Mouse (Mus musculus) heart, adult 9 months (tissue): ENCODE measurements around the gene Tstd1.

ENCODE experiments used
- DNase-seq, 2 experiments: peaks; one replicate each; pipeline ENCODE4 v3.0.0; 2022; ENCODE audit warnings: low spot score in 2 of 2

The Tstd1 gene

DNA sequence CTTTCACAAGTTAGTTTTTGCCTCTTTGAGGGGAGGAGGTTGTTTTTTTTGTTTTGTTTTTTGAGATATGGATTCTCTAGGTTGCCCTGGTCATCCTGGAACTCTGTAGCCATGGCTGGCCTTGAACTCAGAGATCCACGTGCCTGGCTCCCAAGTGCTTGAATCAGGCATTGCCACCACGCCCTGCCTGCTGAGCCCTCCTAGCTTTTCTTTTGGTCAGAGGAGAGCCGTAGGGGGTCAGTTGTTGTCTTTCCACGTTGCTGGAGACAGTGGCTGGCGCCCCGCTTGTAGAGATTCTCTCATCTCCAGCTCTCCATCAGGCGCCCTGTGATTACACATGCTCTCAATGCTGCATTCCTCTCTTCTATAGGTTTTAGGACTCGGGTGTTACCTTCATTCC, 5.1 kb upstream of the Tstd1 start:
- DNase-seq = no peak

DNA sequence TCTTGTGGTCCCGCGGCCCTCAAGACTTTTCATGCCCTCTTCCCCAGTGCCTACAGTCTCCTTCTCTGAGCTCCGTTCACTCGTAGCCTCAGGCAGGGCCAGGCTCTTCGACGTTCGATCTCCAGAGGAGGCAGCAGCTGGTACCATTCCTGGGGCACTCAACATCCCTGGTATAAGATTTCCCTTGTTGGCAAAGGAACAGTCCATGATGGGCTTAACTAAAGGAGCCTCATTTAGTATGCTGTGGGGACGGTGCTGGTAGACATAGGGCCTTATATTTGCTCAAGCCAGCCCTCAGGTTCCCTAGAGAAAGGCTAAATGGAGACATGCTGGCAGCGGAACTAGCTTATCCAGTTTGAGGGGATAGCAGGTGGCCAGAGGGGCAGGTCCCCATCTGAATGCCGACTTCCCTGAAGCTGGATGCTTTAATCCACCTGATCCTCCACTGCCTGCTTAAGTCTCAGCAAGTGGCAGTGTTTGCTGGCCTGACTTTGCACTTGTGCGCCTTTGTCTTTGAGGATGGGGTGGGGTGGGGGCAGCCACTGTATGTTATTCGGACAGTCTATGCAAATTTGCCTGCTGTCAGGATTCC, 715 bp downstream of the Tstd1 start:
- no peak for DNase-seq

DNA sequence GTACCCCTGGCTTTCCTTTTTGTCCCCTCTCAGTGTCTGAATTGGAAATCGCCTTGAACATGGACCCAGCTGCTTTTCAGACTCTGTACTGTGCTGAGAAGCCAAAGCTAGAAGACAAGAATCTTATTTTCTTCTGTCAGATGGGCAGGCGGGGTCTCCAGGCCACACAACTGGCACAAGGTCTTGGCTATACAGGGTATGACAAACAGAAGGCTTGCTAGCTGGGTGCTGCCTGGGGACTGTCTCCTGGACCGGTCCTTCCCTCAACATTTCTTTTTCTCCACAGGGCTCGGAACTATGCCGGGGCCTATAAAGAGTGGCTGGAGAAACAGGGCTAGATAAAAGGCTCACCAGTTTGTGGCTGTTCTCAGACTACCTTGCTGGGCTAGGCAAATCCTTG, 1.2 kb downstream of the Tstd1 start:
- DNase-seq = no peak

DNA sequence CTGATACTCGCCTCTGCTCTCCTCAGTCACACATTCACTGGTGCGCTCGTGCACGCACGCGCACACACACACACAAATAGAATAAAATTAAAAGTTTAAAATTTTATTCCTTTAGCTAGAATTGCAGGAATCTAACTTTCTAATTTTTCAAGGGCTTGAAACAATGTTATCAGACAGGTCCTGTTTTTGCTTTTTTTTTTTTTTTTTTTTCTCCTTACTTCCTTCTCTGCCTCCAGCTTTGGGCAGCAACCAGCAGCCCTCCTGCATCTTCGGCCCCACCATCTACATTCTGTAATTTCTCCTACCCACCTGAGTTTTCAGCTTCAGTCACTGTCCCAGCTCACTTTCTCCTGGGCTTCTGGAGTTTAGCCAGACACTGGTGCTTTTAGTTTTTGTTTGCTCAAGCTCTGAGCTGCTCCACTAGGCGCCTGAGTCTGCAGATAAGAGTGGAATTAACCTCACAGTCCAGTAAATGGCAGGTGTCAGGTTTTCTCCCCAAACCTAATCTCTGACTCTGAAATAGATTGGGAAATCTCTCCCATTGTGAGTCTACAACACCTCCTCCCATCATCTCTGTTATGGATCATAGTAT, 3.9 kb downstream of the Tstd1 start:
- DNase-seq = no peak

DNA sequence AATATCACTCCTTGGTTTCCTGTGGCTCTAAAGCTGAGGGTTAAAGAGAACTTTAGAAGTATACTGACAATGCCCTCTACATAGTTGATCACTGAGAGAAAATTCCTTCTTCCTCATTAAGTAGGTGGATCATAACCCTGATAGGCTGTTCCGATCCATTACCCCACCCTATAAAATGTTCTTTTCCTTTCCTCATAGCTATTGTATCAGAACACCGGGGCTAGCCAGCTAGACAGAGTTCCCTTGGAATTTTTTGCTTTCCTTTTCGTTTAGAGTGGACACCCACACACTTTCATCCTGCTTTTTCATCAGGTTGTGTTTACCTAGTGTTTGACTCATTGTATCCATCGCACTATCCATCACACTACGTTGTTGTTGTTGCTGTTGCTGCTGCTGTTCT, 6.0 kb downstream of the Tstd1 start:
- no peak for DNase-seq

DNA sequence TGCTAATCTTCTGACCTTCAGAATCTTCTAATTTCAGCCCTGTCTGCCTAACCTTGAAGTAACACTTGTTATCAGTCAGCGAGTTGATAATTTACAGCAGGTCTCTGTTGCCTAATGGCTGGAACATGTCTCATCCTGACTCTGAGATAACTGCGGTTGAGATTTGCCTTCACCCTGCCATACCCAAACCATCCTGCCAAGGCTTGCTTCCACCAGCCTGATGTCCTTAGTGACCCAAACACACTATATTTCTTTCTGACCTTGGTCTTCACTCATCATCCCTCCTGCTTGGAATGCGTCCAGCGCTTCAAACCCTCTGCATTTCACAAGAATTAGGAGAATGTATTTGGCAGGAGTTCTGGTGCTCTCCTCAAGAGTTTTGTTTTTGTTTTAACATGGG, 6.5 kb downstream of the Tstd1 start:
- DNase-seq = peak in 1 of 2 experiments; percentile 31

DNA sequence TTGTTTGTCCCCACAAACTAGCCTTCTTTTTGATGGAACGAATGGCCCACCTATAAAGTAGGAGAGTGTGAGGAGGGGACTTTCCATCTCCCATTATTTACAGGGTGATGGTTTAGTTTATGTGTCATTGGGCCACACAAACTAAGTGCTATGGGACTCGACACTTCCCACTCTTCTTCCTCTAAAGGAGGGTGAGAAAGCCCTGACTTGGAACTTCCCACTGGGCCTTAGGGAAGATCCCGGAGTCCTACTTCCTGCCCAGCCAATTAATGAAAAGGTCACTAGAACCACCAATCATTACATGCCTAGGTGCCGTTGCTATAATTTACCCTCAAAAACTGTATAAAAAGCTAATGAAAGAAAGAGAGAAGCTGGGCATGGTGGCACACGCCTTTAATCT, 13.5 kb downstream of the Tstd1 start:
- DNase-seq = no peak

DNA sequence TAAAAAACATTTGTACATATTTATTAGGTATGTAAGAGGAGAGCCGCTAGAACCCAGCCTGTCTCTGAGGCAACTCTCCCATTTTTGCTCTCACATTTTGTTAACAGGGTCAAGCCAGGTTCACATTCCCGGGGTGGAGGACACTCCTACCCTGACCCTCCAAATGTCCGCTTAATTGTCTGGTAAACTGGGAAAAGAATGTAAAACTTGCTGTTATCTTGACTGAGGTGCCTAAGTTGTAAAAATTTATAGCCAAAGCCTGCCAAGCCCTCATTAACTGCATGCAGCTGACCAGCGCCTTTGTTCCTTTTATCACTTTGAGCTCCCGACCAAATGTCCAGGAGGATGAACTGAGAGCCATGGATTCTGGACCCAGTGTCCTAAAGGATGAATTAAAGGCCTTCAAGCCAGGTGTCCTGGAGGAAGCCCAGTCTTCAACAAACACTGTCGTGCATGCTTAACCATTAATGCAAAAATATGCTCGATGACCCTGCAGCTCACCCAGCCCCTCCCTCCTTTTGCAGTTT, 16.7 kb downstream of the Tstd1 start:
- no peak for DNase-seq

DNA sequence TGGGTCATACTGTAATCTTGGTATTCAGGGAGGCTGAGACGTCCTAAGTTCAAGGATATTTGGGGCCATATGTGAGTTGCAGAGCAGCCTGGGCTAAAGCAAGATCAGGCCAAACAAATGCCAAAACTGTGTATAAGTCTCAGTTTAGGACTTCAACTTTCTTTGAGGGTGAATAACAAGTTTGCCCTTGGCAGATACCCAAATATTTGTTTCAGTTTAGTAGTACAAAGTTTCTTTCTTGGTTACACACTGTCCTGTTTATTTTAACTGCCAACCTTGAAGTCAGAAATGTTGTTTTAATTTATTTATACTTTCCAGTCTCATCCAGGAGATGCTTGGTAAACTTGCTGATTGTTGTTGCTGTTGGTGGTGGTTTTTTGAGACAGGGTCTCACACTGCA, 17.3 kb downstream of the Tstd1 start:
- no peak for DNase-seq

DNA sequence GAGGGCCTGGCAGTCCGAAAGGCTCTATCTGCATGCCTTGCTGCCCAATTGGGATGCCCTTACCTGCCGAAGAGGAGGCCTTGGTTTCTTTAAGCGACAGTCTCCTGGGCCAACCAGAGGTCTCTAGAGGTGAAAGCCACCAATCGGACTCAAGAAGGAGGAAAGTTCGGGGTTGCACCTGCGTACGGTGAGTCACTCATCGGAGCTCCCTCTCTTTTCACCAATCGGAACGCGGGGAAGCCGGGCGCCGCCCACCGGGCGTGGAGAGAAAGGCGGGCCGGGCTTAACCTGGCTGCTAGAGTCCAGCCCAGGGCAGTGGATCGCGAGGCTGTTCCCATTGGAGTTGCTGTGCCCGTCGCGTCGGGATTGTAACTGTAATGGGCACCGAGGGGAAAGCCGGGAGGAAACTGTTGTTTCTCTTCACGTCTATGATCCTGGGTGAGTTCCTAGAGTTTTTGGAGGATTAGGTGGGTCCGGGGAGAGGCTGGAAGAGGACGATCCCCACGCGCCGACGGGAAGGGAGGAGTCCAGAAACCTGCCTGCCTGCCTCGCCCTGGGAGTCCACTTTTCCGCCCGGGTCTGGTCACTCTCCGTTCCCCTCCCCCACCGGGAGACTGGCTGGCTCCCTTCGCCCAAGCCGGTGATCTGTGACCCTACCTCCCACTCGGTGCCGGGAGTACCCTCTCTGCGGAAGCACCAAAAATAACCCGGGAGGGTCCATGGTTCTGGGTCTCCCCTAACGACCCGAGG, 18.8 kb downstream of the Tstd1 start, which contains the start of gene F11r:
TSS of gene F11r (plus strand) at position 272 of the 750 bp plus-strand sequence.
- DNase-seq = peak; percentile 82 to 87

DNA sequence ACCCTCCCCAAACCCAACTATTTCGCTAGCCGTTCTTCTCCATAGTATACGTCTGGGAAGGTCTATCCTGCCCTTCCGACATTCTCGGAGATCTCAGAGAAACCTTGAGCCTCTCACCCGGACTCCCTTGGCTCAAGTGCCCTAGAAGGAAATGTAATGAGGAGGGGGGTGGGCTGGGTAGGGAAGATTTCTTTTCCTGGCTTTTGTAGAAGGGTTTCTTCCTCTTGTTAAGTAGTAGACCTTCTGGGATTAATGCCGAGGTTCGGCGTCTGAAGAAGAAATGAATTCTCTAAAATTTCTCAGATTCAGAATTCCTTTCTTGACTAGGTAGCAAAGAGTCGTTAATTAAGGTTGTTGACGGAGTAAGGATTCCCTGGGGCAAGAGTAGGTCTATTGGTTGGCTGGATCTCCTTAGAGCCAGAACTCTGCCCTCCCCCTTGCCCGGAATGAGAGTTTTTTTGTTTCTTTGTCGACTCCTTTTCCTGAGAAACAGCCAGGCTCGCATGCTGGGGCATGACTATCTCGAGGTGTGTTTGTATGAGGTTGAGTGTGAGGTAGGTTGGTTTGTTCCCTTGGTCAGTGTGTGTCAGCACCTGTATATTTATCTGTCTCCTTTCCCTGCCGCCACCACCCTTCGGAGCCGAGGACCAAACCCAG, 19.5 kb downstream of the Tstd1 start:
- no peak for DNase-seq

DNA sequence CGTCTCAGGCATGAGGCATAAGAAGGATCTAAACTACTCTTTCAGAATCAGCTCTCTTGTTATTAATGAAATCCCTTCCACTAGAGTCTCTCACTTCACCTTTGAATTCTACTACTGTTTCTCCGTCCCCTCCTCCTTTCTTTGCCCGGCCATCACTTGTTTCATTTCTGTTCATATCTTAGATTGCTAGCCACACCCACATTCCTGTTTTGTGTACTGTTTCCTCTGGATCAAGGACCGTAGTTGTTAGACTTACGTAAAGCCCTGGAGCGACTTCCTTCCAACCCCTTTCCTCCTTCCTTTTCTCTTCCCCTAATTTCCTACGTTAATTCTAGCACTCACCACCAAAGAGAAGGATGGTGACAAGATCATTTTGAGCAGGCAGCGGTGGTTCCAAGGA, 20.4 kb downstream of the Tstd1 start:
- no peak for DNase-seq

DNA sequence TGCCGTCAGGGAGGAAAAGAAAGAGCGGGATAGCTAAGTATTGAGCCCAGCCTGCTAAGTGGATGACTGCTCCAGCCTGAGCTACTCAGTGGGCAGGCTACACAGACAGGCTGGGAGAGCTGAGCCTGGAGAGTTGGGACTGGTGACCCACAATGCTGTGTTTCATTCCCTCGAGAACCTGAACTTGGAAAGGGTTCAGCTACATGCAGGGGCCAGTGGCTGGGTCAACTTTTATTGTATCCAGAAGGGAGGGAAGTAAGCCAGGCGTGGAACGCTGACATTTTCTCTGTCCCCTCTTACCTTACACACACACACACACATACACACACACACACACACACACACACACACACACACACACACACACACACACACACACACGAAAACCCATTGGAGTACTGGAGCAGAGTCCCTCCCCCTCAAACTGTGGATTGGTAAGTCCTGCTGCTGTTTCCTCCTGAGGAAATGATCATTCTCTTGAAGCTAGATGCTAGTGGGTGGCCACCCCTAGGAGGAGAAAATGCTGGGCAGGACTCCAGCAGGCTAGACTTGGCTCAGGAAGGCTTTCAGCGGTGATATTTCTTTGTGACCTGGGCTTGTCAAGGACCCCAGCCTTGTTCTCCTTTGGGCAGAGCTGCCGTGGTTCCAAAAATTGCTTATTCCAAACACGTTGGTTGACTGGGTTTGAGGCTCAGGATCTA, 21.5 kb downstream of the Tstd1 start:
- DNase-seq = peak; percentile 75 to 86

DNA sequence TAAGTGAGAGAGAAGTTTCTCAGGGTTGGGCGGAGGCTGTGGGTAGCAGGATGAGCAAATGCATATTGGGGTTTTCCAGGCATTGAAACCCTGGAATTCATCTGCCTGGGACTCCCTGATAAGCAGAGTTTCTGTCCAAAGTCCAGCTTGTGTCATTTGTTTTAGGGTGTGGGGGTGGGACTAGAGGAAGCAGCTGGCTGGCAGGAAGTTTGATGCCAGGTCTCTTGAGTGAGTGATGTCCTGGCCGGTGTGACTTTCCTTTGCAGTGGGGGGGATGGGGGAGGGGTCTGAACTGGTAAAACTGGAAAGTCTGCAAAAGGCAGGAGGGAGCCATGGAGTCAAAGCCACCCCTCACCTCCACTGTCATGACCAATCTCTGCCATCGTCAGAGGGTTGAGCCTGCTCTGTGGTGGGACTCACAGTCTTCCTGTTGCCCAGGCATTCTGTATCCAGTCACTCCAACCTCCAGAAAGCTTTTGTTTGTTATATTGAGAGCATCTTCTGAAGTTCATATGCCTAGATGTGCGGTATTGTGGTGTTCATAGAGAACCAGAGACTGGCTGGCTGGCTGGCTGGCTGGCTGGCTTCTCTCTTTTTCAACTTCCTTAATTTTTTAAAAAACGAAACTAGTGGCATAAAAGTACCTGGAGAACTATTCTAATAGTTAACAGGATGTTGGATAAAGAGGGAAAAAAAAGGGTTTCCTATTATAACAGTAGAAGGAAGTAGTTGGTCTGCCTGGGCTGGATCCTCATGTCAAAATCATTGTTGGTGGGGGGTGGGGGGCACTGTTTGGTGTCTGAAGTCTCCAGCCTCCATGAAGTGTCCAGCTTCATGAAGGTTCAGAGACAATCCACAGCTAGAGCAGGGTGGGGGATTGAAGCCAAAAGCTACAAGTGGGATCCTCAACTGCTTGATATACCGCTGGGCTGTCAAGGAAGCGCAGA, 23.1 kb downstream of the Tstd1 start:
- DNase-seq = no peak

DNA sequence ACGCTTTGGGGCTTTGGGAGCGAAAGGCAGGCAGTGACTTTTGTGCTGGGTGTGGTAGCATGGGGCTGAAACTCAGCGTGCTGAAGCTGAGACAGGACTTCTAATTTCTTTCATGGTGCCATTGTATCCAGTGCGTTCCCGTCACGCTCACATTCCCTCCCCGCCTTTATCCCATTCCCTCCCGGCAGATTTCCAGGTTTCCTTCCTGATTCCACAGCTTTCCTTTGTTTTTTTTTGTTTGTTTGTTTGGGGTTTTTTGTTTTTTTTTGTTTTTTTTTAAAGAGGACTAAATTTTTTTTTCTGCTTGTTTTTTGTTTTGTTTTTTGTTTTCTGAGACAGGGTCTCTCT, 23.7 kb downstream of the Tstd1 start:
- DNase-seq = no peak

DNA sequence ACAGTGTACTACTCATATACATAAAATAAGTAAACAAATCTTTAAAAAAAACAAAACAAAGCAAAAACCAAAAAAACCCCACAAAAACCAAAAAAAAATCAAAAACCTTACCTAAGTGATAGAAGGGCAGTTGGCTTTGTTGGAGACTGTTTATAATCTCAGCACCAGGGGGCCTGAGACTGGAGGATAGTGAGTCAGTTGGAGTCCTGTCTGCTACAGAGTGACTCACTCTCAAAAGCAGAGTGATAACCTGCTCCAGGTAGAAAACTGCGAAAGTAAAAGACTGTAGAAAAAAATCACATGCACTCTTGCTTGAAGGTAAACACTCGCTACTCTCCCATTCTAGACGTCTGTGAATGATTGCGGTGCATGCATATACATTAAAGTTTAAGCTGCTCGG, 26.4 kb downstream of the Tstd1 start:
- DNase-seq = no peak

DNA sequence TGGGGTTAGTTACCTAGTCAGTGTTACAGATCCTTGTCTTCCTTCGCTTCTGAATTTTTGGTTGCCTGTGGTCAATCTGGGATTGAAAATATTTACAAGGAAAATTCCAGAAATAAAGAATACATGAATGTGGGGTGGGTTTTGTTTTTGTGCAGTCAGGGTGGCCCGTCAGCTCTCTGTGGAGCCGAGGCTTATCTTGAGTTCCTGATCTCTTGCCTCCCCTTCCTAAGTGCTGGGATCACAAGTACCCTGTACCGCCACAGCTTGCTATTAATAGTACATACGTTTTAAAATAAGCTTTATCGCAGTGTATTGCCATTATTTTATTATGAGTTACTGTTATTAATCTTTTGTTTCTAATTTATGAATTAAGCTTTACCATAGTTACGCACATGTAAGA, 28.2 kb downstream of the Tstd1 start:
- DNase-seq = peak in 1 of 2 experiments; percentile 7

DNA sequence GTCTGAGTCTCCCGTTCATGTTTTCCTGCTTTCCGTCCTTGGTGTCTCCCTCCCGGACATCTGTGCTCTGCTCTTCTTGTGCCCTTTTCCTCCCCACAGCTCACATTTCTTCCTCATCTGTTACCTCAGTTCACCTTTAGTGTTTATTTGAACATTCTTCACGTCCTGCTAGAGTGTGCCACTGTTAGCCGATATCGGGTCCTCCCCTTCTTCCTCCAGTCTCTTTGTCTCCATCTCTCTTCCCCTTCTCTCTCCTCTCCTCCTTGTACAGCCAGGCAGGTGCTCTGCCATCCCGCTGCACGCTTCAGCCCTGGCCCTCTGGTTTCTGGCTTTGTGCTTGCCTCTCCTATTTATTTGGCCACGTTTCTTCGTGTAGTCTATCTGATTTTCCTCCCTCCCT, 29.0 kb downstream of the Tstd1 start:
- no peak for DNase-seq

DNA sequence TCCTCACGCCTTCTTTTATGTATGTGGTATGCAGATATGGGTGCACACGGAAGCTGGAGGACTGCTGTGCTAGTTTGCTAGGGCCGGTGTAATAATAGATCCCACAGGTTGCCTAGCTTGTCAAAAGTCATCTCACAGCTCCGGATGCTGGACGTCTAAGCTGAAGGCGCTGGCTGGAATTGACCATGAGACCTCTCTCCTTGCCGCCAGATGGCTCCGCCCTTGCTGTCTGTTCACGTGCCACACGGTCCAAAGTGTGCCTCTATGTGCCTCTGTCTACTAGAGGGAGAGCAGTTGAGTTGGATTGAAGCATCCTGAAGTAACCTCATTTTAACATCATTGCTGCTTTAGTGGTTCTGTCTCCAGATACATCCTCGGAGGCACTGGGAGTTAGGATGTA, 31.4 kb downstream of the Tstd1 start:
- no peak for DNase-seq

DNA sequence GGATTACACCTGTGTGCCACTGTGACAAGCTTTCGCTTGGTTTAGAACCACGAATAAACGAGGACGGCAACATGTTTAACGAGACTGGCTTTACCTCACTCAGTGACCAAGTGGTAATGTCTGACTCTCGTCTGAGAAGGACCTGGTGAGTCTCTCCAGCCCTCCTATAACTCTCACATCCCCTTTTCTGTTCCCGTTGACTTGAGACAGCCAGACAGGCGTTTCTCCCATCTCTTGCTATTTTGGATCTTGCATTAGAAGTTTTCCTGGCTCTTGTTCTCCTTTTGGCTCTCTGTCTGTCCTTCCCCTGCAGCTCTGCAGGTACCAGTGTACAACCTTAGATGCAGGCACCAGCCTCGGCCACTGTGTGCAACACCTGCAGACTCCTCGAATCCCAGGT, 32.3 kb downstream of the Tstd1 start:
- no peak for DNase-seq

DNA sequence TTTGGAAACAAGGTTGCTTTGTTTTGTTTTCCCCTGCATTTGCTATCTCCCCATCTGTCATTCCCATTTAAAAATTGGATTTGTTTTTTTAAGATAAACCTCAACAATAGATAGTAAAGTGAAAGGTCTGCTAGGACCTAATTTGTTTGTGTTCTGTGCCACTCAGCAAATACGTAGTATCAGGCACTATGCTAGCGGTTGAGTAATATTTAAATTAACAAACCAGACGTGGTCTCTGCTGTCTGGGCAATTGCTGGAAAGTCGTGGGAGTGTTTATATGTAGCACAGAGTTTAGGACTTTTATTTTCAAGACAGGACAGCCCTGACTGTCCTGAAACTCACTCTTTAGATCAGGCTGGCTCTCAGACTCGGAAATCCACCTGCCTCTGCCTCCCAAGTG, 33.9 kb downstream of the Tstd1 start:
- DNase-seq = no peak
